Mouse (Mus musculus) stomach, postnatal 0 days (tissue): Measurements from ENCODE around the gene Smim14. TPM values are rescaled to one million over a fixed set of nuclear protein-coding genes. Genes with fewer than 3 reads are reported as not detected.
A peak's percentile ranks its signal among the peaks of the same experiment; 100 is the strongest.

Source experiments
- ATAC-seq: fragments of 200-750 bp; cut with Nextera tagmentation; 2 replicates; pipeline ENCODE4 v1.8.0; 2017; ENCODE audit not compliant: low FRiP score, low TSS enrichment
- DNase-seq: peaks from one replicate; pipeline ENCODE4 v3.0.0-alpha.2; 2016; ENCODE audit warnings: low spot score
- H3K27ac ChIP-seq: fragments of 300-500 bp; sonication (generic); replicated peaks from 2 replicates; pipeline ENCODE4 v1.5.1; 2014; ENCODE audit warnings: mild to moderate bottlenecking, control low read depth
- H3K27me3 ChIP-seq: fragments of 300-500 bp; sonication (generic); 2 replicates; pipeline ENCODE4 v1.6.1; 2014; ENCODE audit warnings: low read length; ENCODE audit not compliant: control insufficient read depth, insufficient read depth
- H3K36me3 ChIP-seq: fragments of 300-500 bp; sonication (generic); 2 replicates; pipeline ENCODE4 v1.6.1; 2014; ENCODE audit warnings: low read length, mixed read lengths; ENCODE audit not compliant: control insufficient read depth, insufficient read depth
- H3K4me1 ChIP-seq: fragments of 300-500 bp; sonication (generic); replicated peaks from 2 replicates; pipeline ENCODE4 v1.6.1; 2014; ENCODE audit warnings: antibody characterized with exemption; ENCODE audit not compliant: control insufficient read depth, insufficient read depth
- H3K4me2 ChIP-seq: fragments of 300-500 bp; sonication (generic); replicated peaks from 2 replicates; pipeline ENCODE4 v1.6.1; 2014; ENCODE audit warnings: low read depth, mild to moderate bottlenecking, control low read depth, moderate library complexity
- H3K4me3 ChIP-seq: fragments of 300-500 bp; sonication (generic); 2 replicates; pipeline ENCODE4 v1.5.1; 2014; ENCODE audit warnings: low read depth, low read length, control low read depth
- H3K9ac ChIP-seq: fragments of 300-500 bp; sonication (generic); 2 replicates; pipeline ENCODE4 v1.6.1; 2014; ENCODE audit warnings: mild to moderate bottlenecking, low read length, control low read depth, mixed read lengths
- H3K9me3 ChIP-seq: fragments of 300-500 bp; sonication (generic); 2 replicates; pipeline ENCODE4 v1.6.1; 2016; ENCODE audit warnings: low read length; ENCODE audit not compliant: control insufficient read depth
- CTCF ChIP-seq: IDR thresholded peaks from 2 replicates; pipeline ENCODE4 v1.5.1; 2016; ENCODE audit warnings: antibody characterized with exemption, low read depth, mild to moderate bottlenecking, moderate library complexity
- EP300 ChIP-seq: optimal IDR thresholded peaks from 2 replicates; pipeline ENCODE3; 2016; ENCODE audit warnings: antibody characterized with exemption
- WGBS: fragments of 180-500 bp; shearing (Covaris S2); extraction: QIAGEN DNeasy Blood & Tissue Kit; methylation state at CpG from one replicate; pipeline ENCODE4 v1.1.7; 2014; 5-methylcytosine and 5-hydroxymethylcytosine counted together
- polyA plus RNA-seq: library from polyadenylated mRNA; unstranded; fragments of >200 nt; fragmentation: Nextera tagmentation; extraction: Ambion mirVana; gene quantifications from 2 replicates; pipeline ENCODE4 v1.2.1, GENCODE M21; 2015

Smim14 gene
- polyA plus RNA-seq, 1 experiment from 2014 or later = 360 TPM

- H3K27me3 ChIP-seq = no peaks in the 10 kb centered on the region
- no peaks in the 10 kb centered on the region for H3K4me1 ChIP-seq
- DNase-seq = no peak
- 84% methylated on average over 4 of the region's 4 CpGs for WGBS
- H3K4me2 ChIP-seq = no peak overlapping the region
- H3K4me3 ChIP-seq = no peak overlapping the region
- no peaks in the 10 kb centered on the region for H3K9me3 ChIP-seq
- H3K27ac ChIP-seq = no peak overlapping the region
- no peak overlapping the region for H3K9ac ChIP-seq
- H3K36me3 ChIP-seq = peaks cover 7% of the 10 kb centered on the region
- ATAC-seq = no peak
- TF ChIP-seq EP300 (no peak), CTCF (no peak)
Measured at GRCm38 (mm10) chr5:65448941-65449340, 88.0 kb downstream of the Smim14 start.

GRCm38 (mm10) chr5:65447826-65448225 is 89.2 kb downstream of the Smim14 start:
- ATAC-seq = no peak
- Histone ChIP-seq H3K27ac (no peak overlapping the region), H3K4me2 (no peak overlapping the region), H3K4me1 (no peaks in the 10 kb centered on the region), H3K9ac (no peak overlapping the region), H3K4me3 (no peak overlapping the region), H3K27me3 (no peaks in the 10 kb centered on the region), H3K9me3 (no peaks in the 10 kb centered on the region), H3K36me3 (peaks cover 7% of the 10 kb centered on the region)
- DNase-seq = no peak
- TF ChIP-seq CTCF = no peak
- TF ChIP-seq EP300 = no peak
- WGBS = 78% methylated on average over 2 of the region's 2 CpGs

GRCm38 (mm10) chr5:65446756-65447155 is 90.2 kb downstream of the Smim14 start:
- WGBS = 67% methylated on average over 2 of the region's 2 CpGs
- DNase-seq = no peak

GRCm38 (mm10) chr5:65444981-65445380 is 92.0 kb downstream of the Smim14 start:
- peak; percentile 34 for ATAC-seq
- H3K27me3 ChIP-seq = no peaks in the 10 kb centered on the region
- no peak for TF ChIP-seq EP300
- no peak for TF ChIP-seq CTCF

More at GRCm38 (mm10) chr5:65446756-65447155, 90.2 kb downstream of the Smim14 start:
- no peaks in the 10 kb centered on the region for H3K4me1 ChIP-seq
- no peaks in the 10 kb centered on the region for H3K9me3 ChIP-seq
- no peak overlapping the region for H3K27ac ChIP-seq
- TF ChIP-seq EP300 = no peak
- TF ChIP-seq CTCF = no peak
- H3K4me3 ChIP-seq = no peak overlapping the region
- no peak for ATAC-seq
- no peaks in the 10 kb centered on the region for H3K27me3 ChIP-seq
- H3K36me3 ChIP-seq = peaks cover 7% of the 10 kb centered on the region
- H3K4me2 ChIP-seq = no peak overlapping the region
- H3K9ac ChIP-seq = no peak overlapping the region

DNA sequence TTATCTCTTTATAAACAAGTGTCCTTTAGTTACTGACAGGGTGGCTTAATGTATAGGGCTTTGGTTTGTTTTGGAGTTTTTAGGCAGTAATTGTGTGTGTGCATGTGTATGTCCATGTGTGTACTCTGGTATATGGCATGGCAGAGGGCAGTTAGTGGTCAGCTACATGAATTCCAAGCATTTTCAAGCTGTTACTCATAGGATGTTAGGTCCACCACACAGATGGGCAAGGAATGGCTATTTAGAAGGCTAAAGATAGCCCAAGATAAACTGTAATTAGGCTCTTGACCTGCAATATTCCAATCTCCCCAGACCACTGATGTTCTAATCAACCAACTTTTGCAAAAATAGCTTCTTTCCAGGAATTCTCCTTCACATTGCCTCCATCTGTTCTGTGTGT is 98.9 kb downstream of the Smim14 start:
- DNase-seq (no peak), ATAC-seq (no peak)
- no peak for TF ChIP-seq CTCF
- TF ChIP-seq EP300 = no peak
- H3K9me3 ChIP-seq = no peaks in the 10 kb centered on the region
- no peak overlapping the region for H3K27ac ChIP-seq
- H3K4me3 ChIP-seq = no peak overlapping the region
- H3K9ac ChIP-seq = no peak overlapping the region
- H3K4me1 ChIP-seq = no peaks in the 10 kb centered on the region
- H3K27me3 ChIP-seq = no peaks in the 10 kb centered on the region
- no peaks in the 10 kb centered on the region for H3K36me3 ChIP-seq
- H3K4me2 ChIP-seq = no peak overlapping the region

More at GRCm38 (mm10) chr5:65444981-65445380, 92.0 kb downstream of the Smim14 start:
- Histone ChIP-seq H3K36me3 (peaks cover 5% of the 10 kb centered on the region; the same call in 1 of the 2 replicates), H3K4me2 (no peak overlapping the region), H3K4me3 (no peak overlapping the region), H3K9ac (no peak overlapping the region), H3K4me1 (no peaks in the 10 kb centered on the region), H3K27ac (no peak overlapping the region), H3K9me3 (no peaks in the 10 kb centered on the region)
- DNase-seq = no peak
- 47% methylated on average over 3 of the region's 6 CpGs for WGBS

DNA sequence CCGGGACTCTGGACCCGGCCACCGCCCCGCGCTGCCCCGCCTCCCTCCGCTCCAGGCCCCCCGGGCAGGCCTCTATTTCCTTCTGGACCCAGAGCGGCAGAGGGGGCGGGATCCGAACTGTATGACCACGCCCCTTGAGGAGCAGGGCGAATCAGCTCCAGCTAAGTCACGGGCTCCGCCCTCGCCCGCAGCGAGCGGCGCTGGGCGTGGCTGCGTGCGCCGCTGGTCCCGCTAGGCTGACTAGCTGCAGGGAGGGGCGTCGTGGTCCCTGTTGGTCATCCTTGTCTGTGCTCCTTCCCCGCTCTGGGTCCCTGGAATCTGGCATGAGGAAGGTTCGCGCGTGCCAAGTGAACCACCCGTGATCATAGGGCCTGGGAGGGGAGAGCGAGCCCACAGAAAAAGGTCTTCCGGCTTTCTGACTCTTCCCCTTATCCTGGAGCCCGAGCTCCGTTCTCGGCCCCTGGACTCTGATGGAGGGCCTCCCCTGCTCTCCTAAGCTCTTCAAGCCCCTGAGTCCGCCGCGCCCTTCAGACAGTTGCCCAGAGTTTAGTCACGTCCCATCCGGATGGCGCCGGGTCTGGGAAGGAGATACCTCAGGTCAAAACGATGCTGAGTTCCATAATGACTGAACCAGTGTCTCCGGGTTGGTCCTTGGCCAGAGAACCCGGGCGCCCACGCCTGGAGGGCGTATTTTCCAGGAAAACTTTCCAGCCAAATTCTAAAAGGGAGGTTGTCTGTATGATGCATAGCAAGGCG is 101.0 kb downstream of the Smim14 start, which contains the start of gene Ugdh:
Gene Ugdh (minus strand): TSS at position 144 of the 756 bp plus-strand sequence.
- H3K27me3 ChIP-seq = no peaks in the 10 kb centered on the region
- no peaks in the 10 kb centered on the region for H3K4me1 ChIP-seq
- ATAC-seq (peak; percentile 97), DNase-seq (peak; percentile 99)
- peak within 1 kb of the TSS; percentile 96 for H3K27ac ChIP-seq
- peak within 1 kb of the TSS; percentile 87 for H3K9ac ChIP-seq
- no peak for TF ChIP-seq EP300
- no peak for TF ChIP-seq CTCF
- H3K4me2 ChIP-seq = peak within 1 kb of the TSS; percentile 74
- H3K36me3 ChIP-seq = no peaks in the 10 kb centered on the region
- H3K9me3 ChIP-seq = no peaks in the 10 kb centered on the region
- H3K4me3 ChIP-seq = peak within 1 kb of the TSS; percentile 87
- under 1% methylated on average over 50 of the region's 51 CpGs for WGBS
